Mouse (Mus musculus) small intestine, adult 2 months (tissue): ENCODE measurements around the gene Triml2. TPM values are rescaled to one million over a fixed set of nuclear protein-coding genes. Genes with fewer than 3 reads are reported as not detected.

ENCODE experiments used
- H3K27ac ChIP-seq: fragments of 200-500 bp; 2 replicates; pipeline ENCODE4 v1.5.1; 2012; ENCODE audit warnings: low read depth, low read length, control low read depth, inconsistent platforms; ENCODE audit not compliant: insufficient read depth
- H3K27me3 ChIP-seq: fragments of 200-500 bp; 2 replicates; pipeline ENCODE4 v1.6.1; 2012; ENCODE audit warnings: mild to moderate bottlenecking, moderate library complexity, low read length, inconsistent platforms; ENCODE audit not compliant: control insufficient read depth, insufficient read depth
- H3K36me3 ChIP-seq: fragments of 200-500 bp; 2 replicates; pipeline ENCODE4 v1.6.1; 2012; ENCODE audit warnings: mild to moderate bottlenecking, low read length, control low read depth, inconsistent platforms; ENCODE audit not compliant: control insufficient read depth, insufficient read depth
- H3K4me1 ChIP-seq: fragments of 200-500 bp; 2 replicates; pipeline ENCODE4 v1.6.1; 2012; ENCODE audit warnings: low read length, inconsistent platforms, mixed read lengths; ENCODE audit not compliant: control insufficient read depth, insufficient read depth, insufficient read length
- H3K4me3 ChIP-seq: fragments of 200-500 bp; 2 replicates; pipeline ENCODE4 v1.5.1; 2012; ENCODE audit warnings: low read depth, mild to moderate bottlenecking, control low read depth, inconsistent platforms, low read length, moderate library complexity
- CTCF ChIP-seq: fragments of 200-500 bp; IDR thresholded peaks from 2 replicates; pipeline ENCODE4 v1.5.1; 2012; ENCODE audit warnings: low read depth, mild to moderate bottlenecking, control low read depth, inconsistent platforms, low read length, moderate library complexity, mixed read lengths; ENCODE audit not compliant: insufficient replicate concordance, insufficient read length; ENCODE audit errors: extremely low read depth
- POLR2A ChIP-seq: fragments of 200-500 bp; IDR thresholded peaks from 2 replicates; pipeline ENCODE4 v1.6.1; 2012; ENCODE audit warnings: low read depth, mild to moderate bottlenecking, control low read depth, inconsistent platforms, low read length, moderate library complexity
- WGBS: fragments of 180-500 bp; shearing (Covaris S2); methylation state at CpG from one replicate; pipeline ENCODE4 v1.1.7; 2018; 5-methylcytosine and 5-hydroxymethylcytosine counted together
- polyA plus RNA-seq: library from polyadenylated mRNA; depleted of rRNA; stranded (reverse); fragments of >200 nt; gene quantifications from 2 replicates; pipeline ENCODE4 v1.2.3, GENCODE M21; 2012; rRNA removed

Triml2 gene
- not detected in 2 replicates for polyA plus RNA-seq

DNA sequence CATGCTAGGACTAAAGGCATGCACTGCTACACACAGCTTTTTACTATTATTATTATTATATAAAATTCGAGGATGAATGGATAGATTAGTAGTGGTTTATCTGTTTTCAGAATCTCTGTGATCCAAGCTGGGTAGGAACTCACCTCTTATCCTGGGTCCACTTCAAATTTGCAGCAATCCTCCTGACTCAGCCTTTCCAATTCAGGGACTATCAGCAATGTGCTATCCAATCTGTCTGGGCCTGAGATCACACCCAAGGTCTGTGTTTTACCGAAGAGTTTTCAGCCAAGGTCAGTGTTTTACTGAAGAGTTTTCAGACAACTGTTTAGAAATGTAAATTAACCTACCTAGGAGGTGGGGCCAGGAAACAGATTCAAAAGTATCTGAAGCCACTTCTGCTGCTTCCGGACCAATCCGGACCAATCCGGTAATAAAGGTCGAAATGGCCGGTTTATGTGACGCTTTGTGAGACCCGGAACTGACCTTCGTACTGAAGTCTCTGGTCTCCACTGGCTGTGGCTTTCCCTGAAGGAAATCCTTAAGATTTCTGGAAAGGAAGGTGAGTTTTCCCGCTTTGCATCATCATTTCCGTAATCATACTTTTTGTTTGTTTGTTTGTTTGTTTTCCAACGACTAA is at the start of gene Triml2:
Gene Triml2 (plus strand): TSS at position 488 of the 637 bp plus-strand sequence.
- Histone ChIP-seq H3K27me3 (no peaks in the 10 kb centered on the region), H3K36me3 (no peaks in the 10 kb centered on the region), H3K27ac (no peak within 1 kb of the TSS), H3K4me1 (no peaks in the 10 kb centered on the region), H3K4me3 (no peak within 1 kb of the TSS)
- no peak for TF ChIP-seq POLR2A
- no peak for TF ChIP-seq CTCF
- 89% methylated on average over 13 of the region's 13 CpGs for WGBS

DNA sequence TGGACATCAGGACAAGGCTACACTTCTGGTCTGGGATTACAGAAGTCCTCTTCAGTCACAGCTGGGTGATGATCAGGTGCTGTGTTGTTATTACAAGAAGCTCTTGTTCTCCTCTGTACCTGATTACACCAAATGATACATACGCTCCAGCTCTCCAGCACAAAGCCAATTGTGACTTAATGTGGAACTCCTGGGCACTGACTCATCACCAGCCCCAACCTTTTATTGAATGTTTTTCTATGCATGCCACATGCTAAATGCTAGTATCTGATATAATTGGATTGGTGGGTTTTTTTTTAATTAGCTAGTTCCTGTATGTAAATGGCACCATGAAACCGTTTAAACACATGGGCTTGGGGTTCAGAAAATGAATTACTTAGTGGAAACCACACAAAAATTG is 39.0 kb upstream of the Triml2 start, which contains the start of gene Triml1:
Gene Triml1 (minus strand): TSS at position 101 of the 400 bp plus-strand sequence.
- H3K36me3 ChIP-seq = no peaks in the 10 kb centered on the region
- H3K4me1 ChIP-seq = no peaks in the 10 kb centered on the region
- TF ChIP-seq CTCF (no peak), POLR2A (no peak)
- WGBS = 75% methylated on average over 2 of the region's 2 CpGs
- no peaks in the 10 kb centered on the region for H3K27me3 ChIP-seq
- H3K27ac ChIP-seq = no peak within 1 kb of the TSS
- no peak within 1 kb of the TSS for H3K4me3 ChIP-seq

DNA sequence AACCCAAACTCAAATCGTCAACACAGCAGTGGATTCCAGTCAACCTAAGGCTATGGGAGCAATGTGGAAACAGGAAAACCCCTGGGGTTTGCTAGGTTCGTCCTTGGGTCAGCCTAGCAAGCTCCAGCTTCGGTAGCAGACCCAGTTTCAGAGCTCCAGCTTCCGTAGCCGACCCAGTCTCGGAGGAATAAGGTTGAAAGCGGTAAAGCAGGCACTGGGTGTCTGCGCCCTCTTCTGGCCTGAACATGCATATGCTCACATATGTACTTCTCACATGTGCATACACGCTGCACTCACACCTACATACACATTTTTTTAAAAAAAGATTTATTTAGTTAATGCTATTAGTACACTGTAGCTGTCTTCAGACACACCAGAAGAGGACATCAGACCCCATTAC is 31.0 kb upstream of the Triml2 start:
- H3K27me3 ChIP-seq = no peaks in the 10 kb centered on the region
- no peak overlapping the region for H3K27ac ChIP-seq
- no peak overlapping the region for H3K4me3 ChIP-seq
- H3K4me1 ChIP-seq = no peaks in the 10 kb centered on the region
- no peaks in the 10 kb centered on the region for H3K36me3 ChIP-seq
- 85% methylated on average over 9 of the region's 9 CpGs for WGBS
- TF ChIP-seq POLR2A = no peak
- no peak for TF ChIP-seq CTCF

DNA sequence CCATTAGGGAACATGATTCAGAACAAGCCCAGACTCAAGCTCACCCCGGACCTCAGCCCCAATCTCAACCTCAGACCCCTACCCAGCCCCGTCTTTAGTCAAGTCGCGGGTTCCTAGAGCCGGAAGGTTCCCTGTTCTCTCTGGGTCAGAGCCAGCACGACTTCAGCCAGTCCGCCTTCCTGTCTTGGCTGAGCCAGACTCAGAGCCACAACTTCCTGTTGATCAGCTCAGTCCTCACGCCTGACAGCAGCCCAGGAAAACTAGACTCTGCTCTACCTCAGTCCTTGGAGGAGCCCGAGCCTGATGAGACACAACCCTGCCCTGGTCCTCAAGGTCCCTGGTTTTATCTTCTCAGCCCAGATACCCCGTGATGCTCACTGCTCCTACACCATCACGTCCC is 17.1 kb upstream of the Triml2 start:
- no peaks in the 10 kb centered on the region for H3K36me3 ChIP-seq
- H3K27ac ChIP-seq = no peak overlapping the region
- H3K4me1 ChIP-seq = no peaks in the 10 kb centered on the region
- no peak overlapping the region for H3K4me3 ChIP-seq
- no peaks in the 10 kb centered on the region for H3K27me3 ChIP-seq
- TF ChIP-seq POLR2A (no peak), CTCF (no peak)
- 78% methylated on average over 11 of the region's 11 CpGs for WGBS

DNA sequence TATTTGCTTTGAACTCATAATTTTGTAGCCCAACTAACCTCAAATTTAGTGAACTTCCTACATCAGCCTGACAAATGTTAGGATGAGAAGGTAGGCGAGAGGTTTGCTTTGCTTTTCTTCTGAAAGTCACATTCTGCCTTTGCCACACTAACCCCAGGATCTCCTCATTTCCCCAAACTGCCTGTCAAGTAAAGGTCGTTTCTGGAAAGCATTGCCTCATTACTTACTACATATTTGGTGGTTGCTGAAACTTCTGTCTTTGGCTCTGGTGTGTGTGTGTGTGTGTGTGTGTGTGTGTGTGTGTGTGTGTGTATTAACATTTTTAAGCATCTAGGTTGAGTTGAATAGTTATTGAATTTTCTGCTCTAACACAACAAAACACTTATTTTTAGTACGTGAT is 15.9 kb upstream of the Triml2 start:
- no peak overlapping the region for H3K4me3 ChIP-seq
- TF ChIP-seq POLR2A = no peak
- TF ChIP-seq CTCF = no peak
- no peaks in the 10 kb centered on the region for H3K27me3 ChIP-seq
- H3K36me3 ChIP-seq = no peaks in the 10 kb centered on the region
- no peak overlapping the region for H3K27ac ChIP-seq
- no peaks in the 10 kb centered on the region for H3K4me1 ChIP-seq
- WGBS = 73% methylated on average over 3 of the region's 3 CpGs

DNA sequence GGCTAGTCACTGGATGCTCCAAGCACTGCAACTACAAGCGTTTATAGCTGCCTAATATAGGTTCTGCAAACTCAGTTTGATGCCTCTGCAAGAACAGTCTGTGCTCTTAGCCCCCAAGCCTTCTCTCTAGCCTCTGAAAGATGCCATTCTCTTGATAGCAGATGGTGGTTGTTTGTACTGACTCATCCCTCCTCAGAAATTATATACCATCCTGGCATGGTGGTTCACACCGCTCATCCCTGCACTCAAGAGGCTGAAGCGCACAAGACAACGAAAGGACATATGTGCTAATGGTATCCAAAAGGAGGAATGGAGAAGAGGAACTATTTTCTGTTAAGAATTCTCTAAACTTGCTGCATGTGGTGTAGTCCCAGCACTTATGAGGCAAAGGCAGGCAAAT is 12.3 kb upstream of the Triml2 start:
- Histone ChIP-seq H3K4me3 (no peak overlapping the region), H3K27ac (no peak overlapping the region), H3K4me1 (no peaks in the 10 kb centered on the region), H3K27me3 (no peaks in the 10 kb centered on the region), H3K36me3 (no peaks in the 10 kb centered on the region)
- TF ChIP-seq POLR2A (no peak), CTCF (no peak)
- WGBS = 82% methylated on average over 4 of the region's 4 CpGs

DNA sequence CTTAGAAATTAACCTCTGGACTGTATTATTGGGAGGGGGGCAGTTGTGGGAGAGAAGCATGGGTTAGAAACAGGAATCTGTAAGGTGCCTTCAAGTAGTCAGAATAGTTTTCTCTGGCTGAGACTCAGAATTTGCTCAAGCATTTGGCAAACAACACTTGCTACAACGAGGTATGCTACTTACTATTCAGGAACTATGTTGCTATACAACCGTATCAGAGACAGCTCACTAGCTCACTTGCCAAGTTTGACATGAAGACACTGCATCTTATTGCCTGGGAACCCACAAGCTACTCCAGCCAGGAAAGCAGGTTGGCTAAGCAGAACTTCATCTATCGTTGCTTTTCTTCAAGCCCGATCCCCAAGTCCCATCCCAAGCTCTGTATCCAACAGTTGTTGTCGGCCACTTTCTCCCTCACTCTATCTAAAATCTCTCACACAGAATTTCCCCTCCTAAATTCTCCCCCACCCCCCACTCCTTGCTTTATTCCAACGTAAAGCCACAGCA is 11.0 kb upstream of the Triml2 start:
- no peaks in the 10 kb centered on the region for H3K4me1 ChIP-seq
- WGBS = 78% methylated on average over 6 of the region's 6 CpGs
- H3K36me3 ChIP-seq = no peaks in the 10 kb centered on the region
- TF ChIP-seq POLR2A (no peak), CTCF (no peak)
- H3K27me3 ChIP-seq = no peaks in the 10 kb centered on the region
- no peak overlapping the region for H3K27ac ChIP-seq
- no peak overlapping the region for H3K4me3 ChIP-seq
